Mouse (Mus musculus) activated CD4-positive, CD25-positive, alpha-beta regulatory T cell, adult 4 months (primary cell): Measurements from ENCODE around the gene Gm6268. TPM values are rescaled to one million over a fixed set of nuclear protein-coding genes. Genes with fewer than 3 reads are reported as not detected.

Source experiments
- ATAC-seq: one replicate; pipeline ENCODE4 v1.8.0; 2017
- polyA plus RNA-seq, 2 experiments: library from polyadenylated mRNA; unstranded; fragments of 100-300 nt; shearing (Covaris generic); gene quantifications; one replicate each; pipeline ENCODE4 v1.2.1; 2017

Gene Gm6268
- polyA plus RNA-seq: not detected

- ATAC-seq: no peak
These were observed at the start of gene Gm6268 for GRCm38 (mm10) chrX:36400980-36401379. TSS of gene Gm6268 (plus strand) at chrX:36401280.

- no peak for ATAC-seq
These were observed 48.6 kb upstream of the Gm6268 start for GRCm38 (mm10) chrX:36352446-36352845.

GRCm38 (mm10) chrX:36385340-36385739, 15.7 kb upstream of the Gm6268 start:
- ATAC-seq: no peak

- ATAC-seq: no peak
These were observed 11.1 kb upstream of the Gm6268 start for GRCm38 (mm10) chrX:36389971-36390370.

- no peak for ATAC-seq
These were observed 10.6 kb upstream of the Gm6268 start for GRCm38 (mm10) chrX:36390503-36390902.

- no peak for ATAC-seq
These were observed 8.4 kb upstream of the Gm6268 start for GRCm38 (mm10) chrX:36392672-36393071.

GRCm38 (mm10) chrX:36393279-36393678, 7.8 kb upstream of the Gm6268 start:
- ATAC-seq: no peak

GRCm38 (mm10) chrX:36402316-36402715, 1.2 kb downstream of the Gm6268 start:
- ATAC-seq: no peak

- ATAC-seq: no peak
These were observed 18.1 kb downstream of the Gm6268 start for GRCm38 (mm10) chrX:36419153-36419552.

- no peak for ATAC-seq
These were observed 33.9 kb downstream of the Gm6268 start for GRCm38 (mm10) chrX:36434993-36435392.

GRCm38 (mm10) chrX:36437932-36438331, 36.9 kb downstream of the Gm6268 start:
- ATAC-seq: no peak

Other genes with a start within 250 kb of the Gm6268 start
- under 1 TPM in 1 of 2 experiments, not detected in 1; 0.23 TPM for gene Zcchc12, start 205.4 kb upstream of the Gm6268 start, polyA plus RNA-seq
- not detected for gene Lonrf3, start 72.9 kb upstream of the Gm6268 start, polyA plus RNA-seq
- gene Gm14569, start 90.5 kb downstream of the Gm6268 start, polyA plus RNA-seq: not detected
- 10 to 100 TPM; 61.9 to 69.7 TPM for gene Pgrmc1, start 196.9 kb downstream of the Gm6268 start, polyA plus RNA-seq
- 1 to 10 TPM in 1 of 2 experiments, under 1 TPM in 1; 0.98 to 1.3 TPM for gene Akap17b, start 244.1 kb downstream of the Gm6268 start, polyA plus RNA-seq